Mouse (Mus musculus): Measurements from ENCODE around the gene Rpl22.

Rpl22 gene

GRCm38 (mm10) chr4:152296874-152297861 lies 28.4 kb upstream of the Rpl22 start, which contains the start of gene Icmt:
Gene Icmt (plus strand): TSS chr4:152297227.
- peak; percentile 98 for DNase-seq (ENCODE audit: low read depth, low spot score)

- DNase-seq (ENCODE audit: low read depth, low spot score), result no peak
Measured at GRCm38 (mm10) chr4:152298836-152299235, 26.7 kb upstream of the Rpl22 start.

- DNase-seq (ENCODE audit: low read depth, low spot score), result no peak
Measured at GRCm38 (mm10) chr4:152300375-152300774, 25.2 kb upstream of the Rpl22 start.

- DNase-seq (ENCODE audit: low read depth, low spot score), result no peak
Measured at GRCm38 (mm10) chr4:152302012-152302411, 23.5 kb upstream of the Rpl22 start.

- no peak for DNase-seq (ENCODE audit: low read depth, low spot score)
Measured at GRCm38 (mm10) chr4:152303172-152303571, 22.4 kb upstream of the Rpl22 start.

GRCm38 (mm10) chr4:152304685-152305084 lies 20.9 kb upstream of the Rpl22 start:
- no peak for DNase-seq (ENCODE audit: low read depth, low spot score)

GRCm38 (mm10) chr4:152305991-152306390 lies 19.6 kb upstream of the Rpl22 start:
- DNase-seq (ENCODE audit: low read depth, low spot score), result no peak

- DNase-seq (ENCODE audit: low read depth, low spot score), result no peak
Measured at GRCm38 (mm10) chr4:152307542-152307941, 18.0 kb upstream of the Rpl22 start.

- peak; percentile 86 for DNase-seq (ENCODE audit: low read depth, low spot score)
Measured at GRCm38 (mm10) chr4:152312186-152312585, 13.4 kb upstream of the Rpl22 start.

- DNase-seq (ENCODE audit: low read depth, low spot score), result peak; percentile 54
Measured at GRCm38 (mm10) chr4:152313211-152313632, 12.3 kb upstream of the Rpl22 start.

GRCm38 (mm10) chr4:152313934-152314333 lies 11.6 kb upstream of the Rpl22 start:
- DNase-seq (ENCODE audit: low read depth, low spot score), result peak; percentile 79

- DNase-seq (ENCODE audit: low read depth, low spot score), result peak; percentile 59
Measured at GRCm38 (mm10) chr4:152315498-152316213, 9.9 kb upstream of the Rpl22 start.

GRCm38 (mm10) chr4:152317631-152318033 lies 7.9 kb upstream of the Rpl22 start:
- DNase-seq (ENCODE audit: low read depth, low spot score), result no peak

GRCm38 (mm10) chr4:152318517-152319234 lies 6.9 kb upstream of the Rpl22 start, which contains the start of gene Rnf207:
Gene Rnf207 (minus strand): TSS chr4:152318993.
- peak; percentile 82 for DNase-seq (ENCODE audit: low read depth, low spot score)

- no peak for DNase-seq (ENCODE audit: low read depth, low spot score)
Measured at GRCm38 (mm10) chr4:152321464-152321863, 4.1 kb upstream of the Rpl22 start.

- DNase-seq (ENCODE audit: low read depth, low spot score), result peak; percentile 64
Measured at GRCm38 (mm10) chr4:152324641-152325562, 640 bp upstream of the Rpl22 start.

- no peak for DNase-seq (ENCODE audit: low read depth, low spot score)
Measured at GRCm38 (mm10) chr4:152326543-152326942, 1.0 kb downstream of the Rpl22 start.

- peak; percentile 86 for DNase-seq (ENCODE audit: low read depth, low spot score)
Measured at GRCm38 (mm10) chr4:152328691-152329090, 3.1 kb downstream of the Rpl22 start.

GRCm38 (mm10) chr4:152332952-152333351 lies 7.4 kb downstream of the Rpl22 start:
- DNase-seq (ENCODE audit: low read depth, low spot score), result peak; percentile 94

GRCm38 (mm10) chr4:152333587-152333986 lies 8.0 kb downstream of the Rpl22 start:
- peak; percentile 59 for DNase-seq (ENCODE audit: low read depth, low spot score)
